Mouse (Mus musculus): ENCODE results near the gene Fbxl15.

DNA sequence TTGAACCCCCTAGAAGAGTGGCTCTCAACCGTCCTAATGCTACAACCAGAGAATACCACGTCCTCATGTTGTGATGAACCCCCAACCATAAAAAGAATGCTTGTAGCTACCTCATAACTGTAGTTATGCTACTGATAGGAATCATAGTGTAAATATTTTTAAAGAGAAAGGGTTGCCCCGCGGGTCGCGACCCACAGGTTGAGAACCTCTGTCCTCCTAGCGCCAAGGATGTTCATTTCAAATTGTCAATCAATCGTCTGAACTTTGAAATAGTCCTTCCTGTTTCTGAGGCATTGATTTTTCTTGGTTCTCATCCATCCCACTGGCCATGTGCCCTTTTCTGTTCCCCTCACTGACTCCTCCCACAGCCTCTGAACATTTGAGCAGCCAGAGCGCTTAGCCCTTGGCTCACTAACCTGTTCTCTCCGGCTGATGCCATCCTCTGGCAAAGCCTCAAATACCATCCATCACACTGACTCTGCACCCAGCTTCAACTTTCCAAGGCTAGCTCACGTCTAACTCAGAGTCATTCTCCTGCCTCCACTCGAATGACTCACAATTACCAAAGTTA lies 37.4 kb upstream of the Fbxl15 start:
- TF ChIP-seq CTCF (IDR thresholded peaks at IDR 0.05; ENCODE audit: low read depth) (no peak), EP300 (IDR thresholded peaks at IDR 0.05; ENCODE audit: low read depth) (no peak)

Data from heart, postnatal 0 days (tissue).